Mouse (Mus musculus) megakaryocyte, embryonic 14.5 days (primary cell): Measurements from ENCODE around the gene Polr2e.

ENCODE experiments used
- FLI1 ChIP-seq: IDR thresholded peaks from 2 replicates; pipeline ENCODE4 v1.6.1; 2012; ENCODE audit warnings: low read length, inconsistent platforms, mixed read lengths
- GATA1 ChIP-seq: IDR thresholded peaks from 3 replicates; pipeline ENCODE4 v1.6.1; 2012; ENCODE audit warnings: mixed read lengths, low read length, inconsistent platforms, borderline replicate concordance

GRCm38 (mm10) chr10:80050885-80051617 is 11.5 kb upstream of the Polr2e start:
- TF ChIP-seq GATA1: no peak
- TF ChIP-seq FLI1: no peak
